Mouse (Mus musculus) CD4-positive, CD25-positive, alpha-beta regulatory T cell, adult 9 weeks (primary cell): ENCODE results near the gene Tff2. TPM values are rescaled to one million over a fixed set of nuclear protein-coding genes. Genes with fewer than 3 reads are reported as not detected.

Source experiments
- polyA plus RNA-seq: library from polyadenylated mRNA; unstranded; fragments of 100-300 nt; shearing (Covaris generic); gene quantifications from one replicate; pipeline ENCODE4 v1.2.1, GENCODE M21; 2017

Tff2 gene
- polyA plus RNA-seq: not detected

DNA sequence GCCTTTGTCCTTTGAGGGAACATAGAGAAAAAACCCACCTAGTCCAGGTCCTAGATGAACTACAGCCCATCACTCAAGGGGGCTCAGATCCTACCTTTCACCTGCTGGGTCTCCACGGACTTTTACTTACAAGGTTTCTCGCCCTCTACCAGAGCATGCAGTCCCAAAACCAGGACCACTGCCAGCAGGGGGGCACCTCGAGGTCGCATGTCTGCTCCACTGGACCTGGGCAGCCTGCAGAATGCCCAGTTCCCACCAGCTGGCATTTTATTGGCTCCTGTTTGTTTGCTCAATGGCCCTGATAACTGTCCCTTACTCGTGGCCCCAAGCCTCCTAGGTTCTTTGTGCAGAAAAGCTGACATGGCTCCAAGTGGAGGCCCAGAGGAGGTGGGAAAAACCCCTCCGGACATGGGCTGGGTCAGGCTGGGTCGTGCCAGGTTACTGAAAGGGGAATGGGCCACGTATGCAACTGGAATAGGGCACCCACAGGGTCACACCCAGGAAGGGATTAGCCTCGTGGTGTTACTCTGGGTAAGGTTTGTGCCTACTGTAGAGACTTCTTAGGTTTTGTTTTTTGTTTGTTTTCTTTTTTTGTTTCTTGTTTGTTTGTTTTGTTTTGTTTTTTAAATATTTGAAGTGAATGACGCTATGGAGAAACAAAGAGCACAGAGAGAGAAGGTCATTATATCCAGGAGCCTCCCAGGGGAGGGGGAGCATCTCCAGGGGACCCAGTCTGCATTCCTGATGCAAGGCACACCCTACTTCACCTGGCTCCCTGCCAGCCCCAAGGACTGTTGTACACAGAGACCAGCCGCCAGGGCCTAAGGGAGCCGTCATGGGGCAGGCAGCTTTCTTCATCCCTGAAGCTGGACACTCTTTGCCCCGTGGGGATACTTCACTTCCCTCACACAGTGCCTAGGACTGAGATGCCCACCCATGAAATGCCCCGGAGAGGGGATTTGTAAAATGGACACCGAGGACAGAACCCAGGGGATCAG lies at the start of gene Tff2:
Gene Tff2, minus strand, starts transcription at position 243 of the 998 bp plus-strand sequence.

GRCm38 (mm10) chr17:31165127-31165526 lies 21.0 kb upstream of the Tff2 start, which contains the start of gene Tff1:
Tff1 (minus strand) TSS chr17:31165277.

GRCm38 (mm10) chr17:31129452-31129851 lies 14.6 kb downstream of the Tff2 start, which contains the start of gene Tff3:
Tff3 (minus strand) TSS chr17:31129646.

Other genes with a start within 250 kb of the Tff2 start
- 0.20 TPM for gene Glp1r, start 242.5 kb downstream of the Tff2 start, polyA plus RNA-seq
- not detected for gene Umodl1, start 189.6 kb downstream of the Tff2 start, polyA plus RNA-seq
- 45.5 TPM for gene Abcg1, start 86.6 kb downstream of the Tff2 start, polyA plus RNA-seq
- gene Tff3, start 14.6 kb downstream of the Tff2 start, polyA plus RNA-seq: not detected
- not detected for gene Tff1, start 21.0 kb upstream of the Tff2 start, polyA plus RNA-seq
- 1.2 TPM for gene Tmprss3, start 54.7 kb upstream of the Tff2 start, polyA plus RNA-seq
- gene Ubash3a, start 63.6 kb upstream of the Tff2 start, polyA plus RNA-seq: 305 TPM
- gene Rsph1, start 133.1 kb upstream of the Tff2 start, polyA plus RNA-seq: 0.69 TPM
- gene Slc37a1, start 142.5 kb upstream of the Tff2 start, polyA plus RNA-seq: 45.0 TPM
- gene Pde9a, start 241.9 kb upstream of the Tff2 start, polyA plus RNA-seq: not detected